Mouse (Mus musculus) layer of hippocampus, postnatal 25 days (tissue): Measurements from ENCODE around the gene Kdm8. TPM values are rescaled to one million over a fixed set of nuclear protein-coding genes. Genes with fewer than 3 reads are reported as not detected.
A peak's percentile ranks its signal among the peaks of the same experiment; 100 is the strongest.
"Not testable (repeated sequence)": the region's sequence is repeated elsewhere in the genome, so short reads cannot be mapped to it uniquely, and the experiment has no call there.

Experiments used
- DNase-seq, 2 experiments: peaks; one replicate each; pipeline ENCODE4 v3.0.0; 2022; ENCODE audit warnings: mixed read lengths in 2 of 2, low spot score in 1 of 2; ENCODE audit errors: extremely low spot score in 1 of 2
- total RNA-seq, 2 experiments: library from RNA; stranded (reverse); gene quantifications; 2 replicates each; pipeline ENCODE4 v1.2.3; 2021

The Kdm8 gene
- total RNA-seq: 1 to 10 TPM; 3.9 to 5.6 TPM

GRCm38 (mm10) chr7:125444464-125445401 lies at the start of gene Kdm8:
Gene Kdm8, plus strand, starts transcription at chr7:125444676.
- peak; percentile 85 for DNase-seq

GRCm38 (mm10) chr7:125398116-125398515 lies 46.4 kb upstream of the Kdm8 start:
- no peak for DNase-seq

GRCm38 (mm10) chr7:125398687-125399086 lies 45.8 kb upstream of the Kdm8 start:
- no peak for DNase-seq

- DNase-seq: no peak
Observed at GRCm38 (mm10) chr7:125407136-125407535, 37.3 kb upstream of the Kdm8 start.

- DNase-seq: no peak
Observed at GRCm38 (mm10) chr7:125415087-125415486, 29.4 kb upstream of the Kdm8 start.

- DNase-seq: no peak
Observed at GRCm38 (mm10) chr7:125415776-125416175, 28.7 kb upstream of the Kdm8 start.

GRCm38 (mm10) chr7:125416762-125417161 lies 27.7 kb upstream of the Kdm8 start:
- DNase-seq: no peak

- no peak for DNase-seq
Observed at GRCm38 (mm10) chr7:125418413-125418812, 26.1 kb upstream of the Kdm8 start.

- peak in 1 of 2 experiments; percentile 44 for DNase-seq
Observed at GRCm38 (mm10) chr7:125420190-125420589, 24.3 kb upstream of the Kdm8 start.

GRCm38 (mm10) chr7:125421911-125422310 lies 22.6 kb upstream of the Kdm8 start:
- no peak for DNase-seq

- DNase-seq: no peak
Observed at GRCm38 (mm10) chr7:125423056-125423455, 21.4 kb upstream of the Kdm8 start.

GRCm38 (mm10) chr7:125427492-125428090 lies 16.9 kb upstream of the Kdm8 start:
- DNase-seq: peak in 1 of 2 experiments; percentile 20

- no peak for DNase-seq
Observed at GRCm38 (mm10) chr7:125428381-125428780, 16.1 kb upstream of the Kdm8 start.

GRCm38 (mm10) chr7:125428816-125429500 lies 15.5 kb upstream of the Kdm8 start:
- not testable (repeated sequence) for DNase-seq

GRCm38 (mm10) chr7:125430170-125430842 lies 14.2 kb upstream of the Kdm8 start:
- no peak for DNase-seq

- no peak for DNase-seq
Observed at GRCm38 (mm10) chr7:125433874-125434273, 10.6 kb upstream of the Kdm8 start.

- no peak for DNase-seq
Observed at GRCm38 (mm10) chr7:125434666-125435290, 9.7 kb upstream of the Kdm8 start.

- no peak for DNase-seq
Observed at GRCm38 (mm10) chr7:125442323-125442722, 2.2 kb upstream of the Kdm8 start.

GRCm38 (mm10) chr7:125444076-125444463 lies 406 bp upstream of the Kdm8 start:
- DNase-seq: peak in 1 of 2 experiments; percentile 16

GRCm38 (mm10) chr7:125450678-125451077 lies 6.2 kb downstream of the Kdm8 start:
- DNase-seq: no peak
